Mouse (Mus musculus) stomach, postnatal 0 days (tissue): ENCODE results near the gene Msmp.

Source experiments
- CTCF ChIP-seq: IDR thresholded peaks from 2 replicates; pipeline ENCODE4 v1.5.1; 2016; ENCODE audit warnings: antibody characterized with exemption, low read depth, mild to moderate bottlenecking, moderate library complexity
- EP300 ChIP-seq: optimal IDR thresholded peaks from 2 replicates; pipeline ENCODE3; 2016; ENCODE audit warnings: antibody characterized with exemption

- no peak for TF ChIP-seq CTCF
- no peak for TF ChIP-seq EP300
Observed at GRCm38 (mm10) chr4:43587681-43588080, 3.4 kb upstream of the Msmp start.
